Mouse (Mus musculus): ENCODE data around the gene Esrra. TPM values are rescaled to one million over a fixed set of nuclear protein-coding genes. Genes with fewer than 3 reads are reported as not detected.

The Esrra gene
- polyA plus RNA-seq, 1 experiment from 2014 or later, result 6.9 TPM

DNA sequence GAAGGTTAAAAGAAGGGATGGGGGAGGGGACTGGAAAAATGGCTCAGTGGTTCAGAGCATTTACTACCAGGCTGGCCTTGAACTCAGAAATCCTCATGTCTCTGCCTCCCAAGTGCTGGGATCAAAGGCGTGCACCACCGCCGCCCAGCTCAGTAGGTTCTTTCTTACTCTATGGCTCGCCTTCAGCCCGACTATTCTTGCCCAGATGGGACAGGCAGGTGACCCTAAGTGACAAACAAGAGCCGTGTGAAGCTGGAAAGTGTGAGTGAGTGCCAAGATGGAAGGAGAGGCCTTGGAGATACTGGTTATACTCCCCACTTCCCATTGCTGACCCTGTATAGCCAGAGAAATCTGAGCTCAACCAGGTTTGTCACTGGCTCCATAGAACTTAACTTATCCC is 22.1 kb upstream of the Esrra start:
- WGBS, result 94% methylated on average over 6 of the region's 6 CpGs
- Histone ChIP-seq H3K9ac (replicated peaks; ENCODE audit: low read length) (no peak overlapping the region), H3K36me3 (ENCODE audit: control insufficient read depth, insufficient read depth, low read length) (peaks cover 12% of the 10 kb centered on the region), H3K4me2 (ENCODE audit: low read length) (no peak overlapping the region; the same call in 1 of the 2 replicates), H3K4me3 (replicated peaks; ENCODE audit: low read depth, low read length) (no peak overlapping the region), H3K27me3 (ENCODE audit: control insufficient read depth, insufficient read depth, low read length) (no peaks in the 10 kb centered on the region), H3K27ac (replicated peaks; ENCODE audit: low read depth, low read length) (no peak overlapping the region), H3K9me3 (ENCODE audit: control insufficient read depth, low read length) (no peaks in the 10 kb centered on the region), H3K4me1 (ENCODE audit: control insufficient read depth, insufficient read depth, low read length) (peaks cover 26% of the 10 kb centered on the region)
- no peak for ATAC-seq (ENCODE audit: low FRiP score, low TSS enrichment)
- DNase-seq, result no peak

DNA sequence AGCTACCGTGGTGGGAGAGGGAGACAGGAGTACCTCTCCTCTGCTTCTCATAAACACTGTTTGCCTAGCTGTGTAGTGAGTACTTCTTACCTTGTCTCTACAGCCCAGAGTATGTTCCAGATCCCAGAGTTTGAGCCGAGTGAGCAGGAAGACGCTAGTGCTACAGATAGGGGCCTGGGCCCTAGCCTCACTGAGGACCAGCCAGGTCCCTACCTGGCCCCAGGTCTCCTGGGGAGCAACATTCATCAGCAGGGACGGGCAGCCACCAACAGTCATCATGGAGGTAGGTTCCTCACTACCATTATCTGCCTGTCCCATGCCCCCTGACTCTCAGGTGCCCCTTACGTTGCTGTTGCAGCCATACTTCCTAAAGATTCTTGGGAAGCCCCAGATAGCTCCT is 21.2 kb upstream of the Esrra start:
- H3K4me2 ChIP-seq (ENCODE audit: low read length), result peak overlapping the region; percentile 99
- 28% methylated on average over 5 of the region's 5 CpGs for WGBS
- H3K4me3 ChIP-seq (replicated peaks; ENCODE audit: low read depth, low read length), result peak overlapping the region; percentile 85
- H3K27ac ChIP-seq (replicated peaks; ENCODE audit: low read depth, low read length), result peak overlapping the region; percentile 94
- H3K27me3 ChIP-seq (ENCODE audit: control insufficient read depth, insufficient read depth, low read length), result no peaks in the 10 kb centered on the region
- peak overlapping the region; percentile 92 for H3K9ac ChIP-seq (replicated peaks; ENCODE audit: low read length)
- ATAC-seq (ENCODE audit: low FRiP score, low TSS enrichment) (no peak), DNase-seq (no peak)
- H3K9me3 ChIP-seq (ENCODE audit: control insufficient read depth, low read length), result no peaks in the 10 kb centered on the region
- peaks cover 17% of the 10 kb centered on the region for H3K36me3 ChIP-seq (ENCODE audit: control insufficient read depth, insufficient read depth, low read length)
- peaks cover 26% of the 10 kb centered on the region for H3K4me1 ChIP-seq (ENCODE audit: control insufficient read depth, insufficient read depth, low read length)

GRCm38 (mm10) chr19:6942249-6942691 is 20.7 kb upstream of the Esrra start, which contains the start of gene Gpr137:
TSS of gene Gpr137 (minus strand) at chr19:6942480.
- H3K4me3 ChIP-seq (replicated peaks; ENCODE audit: low read depth, low read length), result peak within 1 kb of the TSS; percentile 85

GRCm38 (mm10) chr19:6941372-6942248 is 20.0 kb upstream of the Esrra start, which contains the start of gene Bad:
TSS of gene Bad (plus strand) at chr19:6941861.
- Histone ChIP-seq H3K27me3 (ENCODE audit: control insufficient read depth, insufficient read depth, low read length) (no peaks in the 10 kb centered on the region), H3K4me1 (ENCODE audit: control insufficient read depth, insufficient read depth, low read length) (peaks cover 26% of the 10 kb centered on the region), H3K36me3 (ENCODE audit: control insufficient read depth, insufficient read depth, low read length) (peaks cover 17% of the 10 kb centered on the region), H3K9me3 (ENCODE audit: control insufficient read depth, low read length) (no peaks in the 10 kb centered on the region), H3K4me3 (replicated peaks; ENCODE audit: low read depth, low read length) (peak within 1 kb of the TSS; percentile 85), H3K9ac (replicated peaks; ENCODE audit: low read length) (peak within 1 kb of the TSS; percentile 92), H3K27ac (replicated peaks; ENCODE audit: low read depth, low read length) (peak within 1 kb of the TSS; percentile 94), H3K4me2 (ENCODE audit: low read length) (peak within 1 kb of the TSS; percentile 99)
- WGBS, result under 1% methylated on average over 83 of the region's 83 CpGs
- peak; percentile 86 for ATAC-seq (ENCODE audit: low FRiP score, low TSS enrichment)
- peak; percentile 99 for DNase-seq

More at GRCm38 (mm10) chr19:6942249-6942691, 20.7 kb upstream of the Esrra start, which contains the start of gene Gpr137:
- no peaks in the 10 kb centered on the region for H3K27me3 ChIP-seq (ENCODE audit: control insufficient read depth, insufficient read depth, low read length)
- peak; percentile 92 for DNase-seq
- peaks cover 17% of the 10 kb centered on the region for H3K36me3 ChIP-seq (ENCODE audit: control insufficient read depth, insufficient read depth, low read length)
- H3K27ac ChIP-seq (replicated peaks; ENCODE audit: low read depth, low read length), result peak within 1 kb of the TSS; percentile 94
- peak within 1 kb of the TSS; percentile 99 for H3K4me2 ChIP-seq (ENCODE audit: low read length)
- no peaks in the 10 kb centered on the region for H3K9me3 ChIP-seq (ENCODE audit: control insufficient read depth, low read length)
- ATAC-seq (ENCODE audit: low FRiP score, low TSS enrichment), result peak; percentile 84
- under 1% methylated on average over 27 of the region's 27 CpGs for WGBS
- peak within 1 kb of the TSS; percentile 92 for H3K9ac ChIP-seq (replicated peaks; ENCODE audit: low read length)
- H3K4me1 ChIP-seq (ENCODE audit: control insufficient read depth, insufficient read depth, low read length), result peaks cover 26% of the 10 kb centered on the region

- peak overlapping the region; percentile 85 for H3K4me3 ChIP-seq (replicated peaks; ENCODE audit: low read depth, low read length)
- DNase-seq (no peak), ATAC-seq (ENCODE audit: low FRiP score, low TSS enrichment) (peak; percentile 41; the same call in 1 of the 2 replicates)
- H3K9me3 ChIP-seq (ENCODE audit: control insufficient read depth, low read length), result no peaks in the 10 kb centered on the region
- H3K27ac ChIP-seq (replicated peaks; ENCODE audit: low read depth, low read length), result peak overlapping the region; percentile 94
- H3K4me2 ChIP-seq (ENCODE audit: low read length), result peak overlapping the region; percentile 99
- H3K36me3 ChIP-seq (ENCODE audit: control insufficient read depth, insufficient read depth, low read length), result peaks cover 12% of the 10 kb centered on the region; the same call in 1 of the 2 replicates
- peaks cover 26% of the 10 kb centered on the region for H3K4me1 ChIP-seq (ENCODE audit: control insufficient read depth, insufficient read depth, low read length)
- H3K27me3 ChIP-seq (ENCODE audit: control insufficient read depth, insufficient read depth, low read length), result peaks cover 7% of the 10 kb centered on the region
- peak overlapping the region; percentile 92 for H3K9ac ChIP-seq (replicated peaks; ENCODE audit: low read length)
- 22% methylated on average over 29 of the region's 29 CpGs for WGBS
These were observed 19.1 kb upstream of the Esrra start for GRCm38 (mm10) chr19:6940396-6941351.

GRCm38 (mm10) chr19:6939106-6940002 is 17.7 kb upstream of the Esrra start:
- ATAC-seq (ENCODE audit: low FRiP score, low TSS enrichment) (no peak), DNase-seq (no peak)
- Histone ChIP-seq H3K9me3 (ENCODE audit: control insufficient read depth, low read length) (no peaks in the 10 kb centered on the region), H3K9ac (replicated peaks; ENCODE audit: low read length) (peak overlapping the region; percentile 92), H3K27ac (replicated peaks; ENCODE audit: low read depth, low read length) (no peak overlapping the region), H3K4me3 (replicated peaks; ENCODE audit: low read depth, low read length) (peak overlapping the region; percentile 85; the same call in 1 of the 2 replicates), H3K27me3 (ENCODE audit: control insufficient read depth, insufficient read depth, low read length) (peaks cover 21% of the 10 kb centered on the region), H3K36me3 (ENCODE audit: control insufficient read depth, insufficient read depth, low read length) (peaks cover 9% of the 10 kb centered on the region; the same call in 1 of the 2 replicates), H3K4me2 (ENCODE audit: low read length) (peak overlapping the region; percentile 99), H3K4me1 (ENCODE audit: control insufficient read depth, insufficient read depth, low read length) (peaks cover 28% of the 10 kb centered on the region)
- WGBS, result 86% methylated on average over 20 of the region's 20 CpGs

DNA sequence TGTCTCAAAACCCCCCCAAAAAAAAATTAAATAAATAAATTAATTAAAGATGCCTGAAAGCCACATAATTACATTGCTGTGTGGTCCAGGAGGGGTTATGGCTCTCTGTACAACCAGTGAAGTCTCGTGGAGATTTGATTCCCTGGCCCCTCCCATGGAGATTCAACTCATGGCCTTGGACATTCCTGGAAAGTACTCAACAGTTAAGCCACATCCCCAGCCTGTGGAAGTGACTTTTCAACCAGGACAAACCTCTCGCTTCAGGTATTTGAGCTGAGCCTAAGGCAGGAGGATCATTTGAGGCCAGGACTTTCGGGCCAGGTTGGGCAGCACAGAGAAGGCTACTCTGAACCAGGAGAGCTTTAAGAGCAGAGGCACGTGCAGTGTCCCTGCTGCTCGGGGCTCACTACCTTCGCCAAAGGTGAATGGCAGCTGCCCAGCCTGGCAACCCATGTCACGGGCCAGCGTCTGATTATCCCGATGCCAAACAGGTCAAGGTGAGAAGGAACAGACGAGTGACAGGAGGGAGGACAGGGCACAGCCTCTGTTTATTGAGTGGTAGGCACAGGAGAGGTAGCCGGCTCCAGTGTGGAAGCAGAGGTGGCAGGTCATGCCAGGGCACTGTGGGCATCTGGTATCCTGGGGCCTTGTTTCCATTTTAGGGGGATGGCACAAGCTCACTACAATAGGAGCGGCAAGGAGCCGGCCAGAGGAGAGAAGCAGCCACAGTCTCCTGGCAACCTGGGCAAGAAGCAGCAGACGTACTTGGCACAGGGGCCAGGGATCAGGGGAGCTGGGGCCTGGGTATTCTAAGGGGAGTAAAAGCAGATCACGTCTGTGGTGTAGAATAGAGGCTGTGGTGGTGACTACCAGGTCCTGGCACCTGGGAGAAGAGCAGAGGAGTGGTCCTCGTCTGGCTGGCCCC is 16.2 kb upstream of the Esrra start:
- no peak overlapping the region for H3K27ac ChIP-seq (replicated peaks; ENCODE audit: low read depth, low read length)
- 75% methylated on average over 16 of the region's 16 CpGs for WGBS
- H3K9ac ChIP-seq (replicated peaks; ENCODE audit: low read length), result no peak overlapping the region; the same call in 1 of the 2 replicates
- ATAC-seq (ENCODE audit: low FRiP score, low TSS enrichment) (no peak), DNase-seq (no peak)
- H3K27me3 ChIP-seq (ENCODE audit: control insufficient read depth, insufficient read depth, low read length), result peaks cover 36% of the 10 kb centered on the region
- peaks cover 9% of the 10 kb centered on the region; the same call in 1 of the 2 replicates for H3K36me3 ChIP-seq (ENCODE audit: control insufficient read depth, insufficient read depth, low read length)
- peaks cover 30% of the 10 kb centered on the region for H3K4me1 ChIP-seq (ENCODE audit: control insufficient read depth, insufficient read depth, low read length)
- H3K4me3 ChIP-seq (replicated peaks; ENCODE audit: low read depth, low read length), result no peak overlapping the region
- H3K4me2 ChIP-seq (ENCODE audit: low read length), result no peak overlapping the region
- H3K9me3 ChIP-seq (ENCODE audit: control insufficient read depth, low read length), result no peaks in the 10 kb centered on the region

Measured in midbrain, embryonic 14.5 days (tissue).